Mouse (Mus musculus) kidney, postnatal 0 days (tissue): ENCODE data around the gene Prl2a1. TPM values are rescaled to one million over a fixed set of nuclear protein-coding genes. Genes with fewer than 3 reads are reported as not detected.
"Not testable (repeated sequence)": the region's sequence is repeated elsewhere in the genome, so short reads cannot be mapped to it uniquely, and the experiment has no call there.

Experiments
- ATAC-seq: fragments of 200-750 bp; cut with Nextera tagmentation; replicated peaks from 2 replicates; pipeline ENCODE4 v1.8.0; 2017; ENCODE audit warnings: low read depth, moderate number of reproducible peaks, moderate TSS enrichment, moderate library complexity; ENCODE audit not compliant: low FRiP score
- DNase-seq: peaks from one replicate; pipeline ENCODE4 v3.0.0-alpha.2; 2016; ENCODE audit warnings: low spot score
- H3K27ac ChIP-seq: fragments of 300-500 bp; sonication (generic); 2 replicates; pipeline ENCODE4 v1.5.1; 2014; ENCODE audit warnings: mild to moderate bottlenecking
- H3K27me3 ChIP-seq: fragments of 300-500 bp; sonication (generic); 2 replicates; pipeline ENCODE4 v1.6.1; 2014; ENCODE audit warnings: low read length, mixed read lengths; ENCODE audit not compliant: insufficient read depth
- H3K36me3 ChIP-seq: fragments of 300-500 bp; sonication (generic); 2 replicates; pipeline ENCODE4 v1.6.1; 2014; ENCODE audit warnings: low read length, mixed read lengths; ENCODE audit not compliant: insufficient read depth
- H3K4me1 ChIP-seq: fragments of 300-500 bp; sonication (generic); replicated peaks from 2 replicates; pipeline ENCODE4 v1.6.1; 2014; ENCODE audit warnings: antibody characterized with exemption, low read length, mixed read lengths; ENCODE audit not compliant: insufficient read depth
- H3K4me2 ChIP-seq: fragments of 300-500 bp; sonication (generic); 2 replicates; pipeline ENCODE4 v1.6.1; 2014; ENCODE audit warnings: mild to moderate bottlenecking, low read length, moderate library complexity, mixed read lengths
- H3K4me3 ChIP-seq: fragments of 300-500 bp; sonication (generic); replicated peaks from 2 replicates; pipeline ENCODE4 v1.5.1; 2014; ENCODE audit warnings: low read depth, low read length
- H3K9ac ChIP-seq: fragments of 300-500 bp; sonication (generic); 2 replicates; pipeline ENCODE4 v1.6.1; 2014; ENCODE audit warnings: low read depth, low read length
- H3K9me3 ChIP-seq: fragments of 300-500 bp; sonication (generic); replicated peaks from 2 replicates; pipeline ENCODE4 v1.6.1; 2016; ENCODE audit warnings: low read length, inconsistent platforms, mixed read lengths
- CTCF ChIP-seq: IDR thresholded peaks from 2 replicates; pipeline ENCODE4 v1.5.1; 2016; ENCODE audit warnings: antibody characterized with exemption, low read depth, mild to moderate bottlenecking, moderate library complexity
- WGBS: fragments of 180-500 bp; shearing (Covaris S2); extraction: QIAGEN DNeasy Blood & Tissue Kit; methylation state at CpG from one replicate; pipeline ENCODE4 v1.1.7; 2014; 5-methylcytosine and 5-hydroxymethylcytosine counted together
- polyA plus RNA-seq: library from polyadenylated mRNA; unstranded; fragments of >200 nt; fragmentation: Nextera tagmentation; extraction: Ambion mirVana; gene quantifications from 2 replicates; pipeline ENCODE4 v1.2.1, GENCODE M21; 2015

The Prl2a1 gene
- not detected in 2 replicates for polyA plus RNA-seq

DNA sequence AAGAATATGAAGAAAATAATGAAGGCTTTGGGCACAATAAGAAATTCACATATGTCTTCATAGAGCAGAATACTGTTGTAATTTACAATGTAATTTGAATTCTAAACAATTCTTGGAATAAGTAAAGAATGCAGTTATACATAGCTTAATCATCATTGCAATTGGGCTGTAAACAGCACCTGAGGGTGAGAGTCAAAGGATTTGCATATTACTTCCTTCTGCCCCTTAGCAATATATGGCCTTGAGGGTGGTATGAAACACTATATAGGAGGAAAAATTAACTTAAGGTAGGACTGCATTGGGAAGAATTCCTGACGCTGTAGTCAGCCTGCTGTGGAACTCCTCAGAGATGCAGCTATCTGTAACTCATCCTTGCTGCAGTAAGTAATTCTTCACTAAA lies at the start of gene Prl2a1:
Prl2a1 (plus strand) TSS at position 301 of the 400 bp plus-strand sequence.
- Histone ChIP-seq H3K36me3 (no peaks in the 10 kb centered on the region), H3K4me2 (no peak within 1 kb of the TSS), H3K4me3 (no peak within 1 kb of the TSS), H3K27me3 (no peaks in the 10 kb centered on the region), H3K4me1 (no peaks in the 10 kb centered on the region), H3K27ac (no peak within 1 kb of the TSS), H3K9ac (no peak within 1 kb of the TSS), H3K9me3 (no peaks in the 10 kb centered on the region)
- DNase-seq, result no peak
- WGBS, result 89% methylated on average over 1 of the region's 1 CpGs
- no peak for TF ChIP-seq CTCF
- no peak for ATAC-seq

- H3K27me3 ChIP-seq, H3K4me1 ChIP-seq, ATAC-seq, H3K9ac ChIP-seq, H3K9me3 ChIP-seq, H3K4me3 ChIP-seq, H3K27ac ChIP-seq, H3K36me3 ChIP-seq, H3K4me2 ChIP-seq, DNase-seq: not testable (repeated sequence)
- 93% methylated on average over 2 of the region's 3 CpGs for WGBS
Observed at GRCm38 (mm10) chr13:27780704-27781103, 20.8 kb upstream of the Prl2a1 start, which contains the start of gene Prl7c1. Prl7c1 (minus strand) TSS chr13:27780804.

- no peak for TF ChIP-seq CTCF
- no peak overlapping the region for H3K4me2 ChIP-seq
- no peak overlapping the region for H3K4me3 ChIP-seq
- no peaks in the 10 kb centered on the region for H3K9me3 ChIP-seq
- no peaks in the 10 kb centered on the region for H3K27me3 ChIP-seq
- H3K36me3 ChIP-seq, result no peaks in the 10 kb centered on the region
- no peak for ATAC-seq
- no peaks in the 10 kb centered on the region for H3K4me1 ChIP-seq
- no peak for DNase-seq
- 75% methylated on average over 4 of the region's 4 CpGs for WGBS
- no peak overlapping the region for H3K9ac ChIP-seq
- no peak overlapping the region for H3K27ac ChIP-seq
Observed at GRCm38 (mm10) chr13:27799303-27799702, 2.2 kb upstream of the Prl2a1 start.

DNA sequence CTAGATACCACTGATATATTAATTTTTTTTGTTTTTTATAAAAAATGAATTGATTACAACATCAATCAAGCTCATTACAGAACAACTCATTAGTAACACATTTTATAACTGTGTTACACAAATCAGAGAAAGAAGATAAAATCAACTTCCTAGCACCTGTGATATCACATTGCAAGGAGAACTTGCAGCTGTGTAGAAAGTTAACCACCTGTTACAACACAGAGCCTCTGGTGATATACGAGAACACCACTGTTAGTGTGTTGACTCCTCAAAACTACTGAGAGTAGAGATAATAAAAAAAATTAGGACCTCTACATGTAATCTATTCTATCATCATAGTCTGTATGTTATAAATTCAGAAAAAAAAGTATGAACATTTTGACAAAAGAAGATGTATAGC lies 1.3 kb downstream of the Prl2a1 start:
- H3K36me3 ChIP-seq, result no peaks in the 10 kb centered on the region
- no peak overlapping the region for H3K4me3 ChIP-seq
- TF ChIP-seq CTCF, result no peak
- WGBS, result 45% methylated on average over 1 of the region's 1 CpGs
- DNase-seq (no peak), ATAC-seq (no peak)
- H3K27me3 ChIP-seq, result no peaks in the 10 kb centered on the region
- H3K9me3 ChIP-seq, result no peaks in the 10 kb centered on the region
- H3K27ac ChIP-seq, result no peak overlapping the region
- no peak overlapping the region for H3K4me2 ChIP-seq
- H3K4me1 ChIP-seq, result no peaks in the 10 kb centered on the region
- H3K9ac ChIP-seq, result no peak overlapping the region

DNA sequence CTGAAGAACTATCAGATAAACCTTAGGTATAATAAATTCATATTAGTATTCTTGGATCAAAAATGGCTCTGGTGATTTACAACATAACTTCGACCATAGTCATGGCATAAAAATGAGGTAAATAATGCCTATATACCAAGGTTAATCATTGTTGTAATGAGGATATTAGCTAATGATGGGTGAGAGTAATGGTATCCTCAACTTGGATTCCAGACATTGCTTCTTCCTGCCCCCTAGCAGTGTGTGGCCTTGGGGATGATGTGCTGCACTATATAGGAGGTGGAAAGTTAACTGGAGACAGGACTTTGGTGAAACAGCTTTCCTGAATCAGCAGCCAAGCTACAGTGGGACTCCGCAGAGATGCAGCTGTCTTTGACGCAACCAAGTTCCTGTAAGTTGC lies 47.6 kb downstream of the Prl2a1 start, which contains the start of gene Prl2c1:
Prl2c1 (plus strand) TSS at position 301 of the 400 bp plus-strand sequence.
- no peak within 1 kb of the TSS for H3K4me2 ChIP-seq
- no peak for DNase-seq
- no peak for ATAC-seq
- H3K27ac ChIP-seq, result no peak within 1 kb of the TSS
- H3K4me3 ChIP-seq, result no peak within 1 kb of the TSS
- no peak within 1 kb of the TSS for H3K9ac ChIP-seq
- no peak for TF ChIP-seq CTCF
- WGBS, result 94% methylated on average over 3 of the region's 3 CpGs
- no peaks in the 10 kb centered on the region for H3K9me3 ChIP-seq
- H3K36me3 ChIP-seq, result no peaks in the 10 kb centered on the region
- H3K27me3 ChIP-seq, result no peaks in the 10 kb centered on the region
- H3K4me1 ChIP-seq, result no peaks in the 10 kb centered on the region

Other genes with a start within 250 kb of the Prl2a1 start
- not detected in 2 replicates for gene Prl8a9, start 237.0 kb upstream of the Prl2a1 start, polyA plus RNA-seq
- gene Prl8a1, start 219.5 kb upstream of the Prl2a1 start, polyA plus RNA-seq, result not detected in 2 replicates
- gene Prl7b1, start 191.1 kb upstream of the Prl2a1 start, polyA plus RNA-seq, result not detected in 2 replicates
- gene Prl7a1, start 159.2 kb upstream of the Prl2a1 start, polyA plus RNA-seq, result not detected in 2 replicates
- gene Prl7a2, start 133.6 kb upstream of the Prl2a1 start, polyA plus RNA-seq, result not detected in 2 replicates
- not detected in 2 replicates for gene Prl7d1, start 84.9 kb upstream of the Prl2a1 start, polyA plus RNA-seq
- not detected in 2 replicates for gene Prl7c1, start 20.9 kb upstream of the Prl2a1 start, polyA plus RNA-seq
- not detected in 2 replicates for gene Prl2c1, start 47.7 kb downstream of the Prl2a1 start, polyA plus RNA-seq
- gene Prl4a1, start 214.6 kb downstream of the Prl2a1 start, polyA plus RNA-seq, result not detected in 2 replicates